In the genomic region with DNA sequence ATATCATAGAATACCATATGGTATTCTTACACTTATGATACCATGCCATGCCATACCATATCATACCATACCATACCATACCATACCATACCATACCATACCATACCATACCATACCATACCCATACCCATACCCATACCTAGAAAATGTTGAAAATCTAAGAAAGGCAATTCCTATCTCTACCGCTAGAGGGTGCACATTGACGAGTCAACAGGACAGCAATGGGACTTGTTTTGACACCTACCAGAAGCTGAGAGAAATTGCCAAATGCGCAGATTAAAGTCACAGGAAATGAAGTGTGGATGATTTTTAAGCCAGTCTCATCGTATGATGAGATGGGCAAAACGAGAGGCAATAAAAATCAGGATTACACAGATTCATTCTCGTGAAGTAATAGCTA, we compare ENCODE assay signal across 8 mouse cellular contexts.
DNase-seq lines count a peak whose midpoint lies in the region; ATAC-seq lines count a peak whose summit lies in the region.

No protein-coding gene starts in this region.

- no peak for ATAC-seq in cerebellum, adult (ENCODE audit: insufficient number of reproducible peaks, low FRiP score, low TSS enrichment)

- intact Hi-C loops in left cerebral cortex, postnatal 10 days (cut with DNase I): no loop called here

- DNase-seq in cerebellum, postnatal 10 days: peak; percentile 52 to 80
- peak; percentile 18 for DNase-seq in left cerebral cortex, adult 11 months (ENCODE audit: low spot score)
- no peak for DNase-seq in left cerebral cortex, postnatal 10 days (ENCODE audit: extremely low spot score in 1 of 2, low spot score in 2 of 2)
- DNase-seq in Muller cell, postnatal 12 days (ENCODE audit: inconsistent ontology term): peak; percentile 30
- DNase-seq in induced T-regulatory cell, adult 2 months (ENCODE audit: low read depth): peak; percentile 14
- DNase-seq in T-cell, adult 2 months (ENCODE audit: low spot score): no peak
- no peak for DNase-seq in spleen, postnatal 36 days (ENCODE audit: low spot score in 2 of 2)

Comparison
In these comparisons a context has a peak if more than half of its experiments do, and no peak if none do; other contexts are left out.
1. DNase-seq: peak in cerebellum, postnatal 10 days (2 of 2), left cerebral cortex, adult 11 months (single experiment), Muller cell, postnatal 12 days (single experiment) and induced T-regulatory cell, adult 2 months (single experiment); none in left cerebral cortex, postnatal 10 days (0 of 2), T-cell, adult 2 months (single experiment) and spleen, postnatal 36 days (0 of 2).